Mouse (Mus musculus) CD4-positive naive resting alpha-beta T cell, adult 76 days (primary cell): ENCODE measurements around the gene Olfr798. TPM values are rescaled to one million over a fixed set of nuclear protein-coding genes. Genes with fewer than 3 reads are reported as not detected.

Source experiments
- total RNA-seq: library from RNA; stranded (reverse); gene quantifications from one replicate; pipeline ENCODE4 v1.2.4, GENCODE M21; 2023

The Olfr798 gene
- not detected for total RNA-seq

GRCm38 (mm10) chr10:129627834-129628233 lies at the start of gene Olfr798:
TSS of gene Olfr798 (minus strand) at chr10:129627934.

GRCm38 (mm10) chr10:129673765-129674164 lies 46.0 kb upstream of the Olfr798 start, which contains the start of gene Olfr801:
TSS of gene Olfr801 (minus strand) at chr10:129673865.

GRCm38 (mm10) chr10:129657394-129657793 lies 29.7 kb upstream of the Olfr798 start, which contains the start of gene Olfr800:
TSS of gene Olfr800 (plus strand) at chr10:129657694.

DNA sequence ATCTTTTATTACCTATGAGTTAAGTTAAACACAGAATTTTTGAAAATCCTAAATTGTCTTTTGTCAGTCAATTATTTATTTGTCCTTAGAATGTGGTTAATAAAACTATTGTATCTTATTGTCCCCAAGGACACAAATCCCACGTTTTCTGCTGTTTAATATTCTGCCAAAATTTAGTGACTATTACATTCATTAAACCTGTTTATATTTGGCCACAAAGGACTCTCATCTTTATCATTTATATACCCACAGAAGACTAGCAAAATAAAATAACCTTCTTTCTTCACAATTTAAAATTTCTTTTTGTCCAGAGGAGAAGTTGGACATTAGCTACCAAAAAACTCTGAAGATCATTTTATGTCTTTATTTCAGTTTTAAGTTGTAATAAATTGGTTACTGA lies 9.4 kb upstream of the Olfr798 start, which contains the start of gene Olfr799:
Gene Olfr799, plus strand, starts transcription at position 301 of the 400 bp plus-strand sequence.

GRCm38 (mm10) chr10:129612470-129612869 lies 15.3 kb downstream of the Olfr798 start, which contains the start of gene Olfr796:
TSS of gene Olfr796 (minus strand) at chr10:129612570.

Other genes with a start within 250 kb of the Olfr798 start
- not detected for gene Olfr784, start 243.9 kb downstream of the Olfr798 start, total RNA-seq
- not detected for gene Olfr785, start 222.5 kb downstream of the Olfr798 start, total RNA-seq
- gene Olfr786, start 200.6 kb downstream of the Olfr798 start, total RNA-seq, result not detected
- gene Olfr787, start 166.1 kb downstream of the Olfr798 start, total RNA-seq, result not detected
- gene Olfr788, start 156.9 kb downstream of the Olfr798 start, total RNA-seq, result not detected
- not detected for gene Olfr789, start 143.2 kb downstream of the Olfr798 start, total RNA-seq
- gene Olfr790, start 129.4 kb downstream of the Olfr798 start, total RNA-seq, result not detected
- not detected for gene Olfr791, start 106.1 kb downstream of the Olfr798 start, total RNA-seq
- gene Olfr792, start 88.8 kb downstream of the Olfr798 start, total RNA-seq, result not detected
- gene Olfr794, start 60.3 kb downstream of the Olfr798 start, total RNA-seq, result not detected
- not detected for gene Olfr796, start 15.4 kb downstream of the Olfr798 start, total RNA-seq
- not detected for gene Olfr799, start 9.6 kb upstream of the Olfr798 start, total RNA-seq
- gene Olfr800, start 29.8 kb upstream of the Olfr798 start, total RNA-seq, result not detected
- gene Olfr801, start 45.9 kb upstream of the Olfr798 start, total RNA-seq, result not detected
- gene Olfr802, start 60.2 kb upstream of the Olfr798 start, total RNA-seq, result not detected
- gene Olfr803, start 66.4 kb upstream of the Olfr798 start, total RNA-seq, result not detected
- gene Olfr804, start 75.3 kb upstream of the Olfr798 start, total RNA-seq, result not detected
- gene Olfr805, start 101.4 kb upstream of the Olfr798 start, total RNA-seq, result not detected
- not detected for gene Olfr806, start 114.0 kb upstream of the Olfr798 start, total RNA-seq
- not detected for gene Olfr807, start 129.9 kb upstream of the Olfr798 start, total RNA-seq
- not detected for gene Olfr808, start 137.5 kb upstream of the Olfr798 start, total RNA-seq
- not detected for gene Olfr809, start 146.7 kb upstream of the Olfr798 start, total RNA-seq
- not detected for gene Olfr810, start 167.0 kb upstream of the Olfr798 start, total RNA-seq
- not detected for gene Olfr811, start 176.5 kb upstream of the Olfr798 start, total RNA-seq
- not detected for gene Olfr812, start 218.2 kb upstream of the Olfr798 start, total RNA-seq
- not detected for gene Olfr813, start 227.4 kb upstream of the Olfr798 start, total RNA-seq